Mouse (Mus musculus): ENCODE results near the gene Magi1. TPM values are rescaled to one million over a fixed set of nuclear protein-coding genes. Genes with fewer than 3 reads are reported as not detected.

Magi1 gene
- total and polyA plus RNA-seq, 3 experiments, result not detected

- no peak overlapping the region for H3K4me2 ChIP-seq (ENCODE audit: insufficient read depth, low read depth, poor library complexity, severe bottlenecking)
- H3K27me3 ChIP-seq (replicated peaks), result no peaks in the 10 kb centered on the region
- in situ Hi-C loops (cut with MboI; ENCODE audit: low pct_ligation_motif_present, low pct_unique_long_range_greater_than_20kb, low sequenced_read_pairs) (no loop called here), dilution Hi-C loops (cut with MboI; ENCODE audit: extremely low pct_ligation_motif_present, extremely low pct_unique_long_range_greater_than_20kb, low sequenced_read_pairs) (no loop called here)
- peaks cover 73% of the 10 kb centered on the region for H3K9me3 ChIP-seq (replicated peaks; ENCODE audit: low read length)
- no peaks in the 10 kb centered on the region for H3K79me2 ChIP-seq (replicated peaks; ENCODE audit: control insufficient read depth, extremely low read depth, insufficient read depth, poor library complexity, severe bottlenecking)
- DNase-seq (ENCODE audit: extremely low read depth), result no peak
- no peak overlapping the region for H3K9ac ChIP-seq (ENCODE audit: insufficient read depth, low read depth)
- H3K36me3 ChIP-seq (replicated peaks in 1 of 2; ENCODE audit: control insufficient read depth in 1 of 2, insufficient read depth in 1 of 2, low read length in 1 of 2), result no peaks in the 10 kb centered on the region
- H3K4me3 ChIP-seq (replicated peaks in 1 of 3; ENCODE audit: low read depth in 2 of 3, low read length in 2 of 3, poor library complexity in 1 of 3), result no peak overlapping the region
- H3K4me1 ChIP-seq (ENCODE audit: control insufficient read depth in 1 of 2, insufficient read depth in 2 of 2), result no peaks in the 10 kb centered on the region
- no peak for TF ChIP-seq TCF12 (IDR thresholded peaks at IDR 0.05; ENCODE audit: low read depth, low read length)
- no peak for TF ChIP-seq MAFK (IDR thresholded peaks at IDR 0.05; ENCODE audit: insufficient replicate concordance, low read length)
- no peak for TF ChIP-seq GABPA (IDR thresholded peaks at IDR 0.05; ENCODE audit: insufficient replicate concordance, low read depth, low read length)
- no peak for TF ChIP-seq USF1 (IDR thresholded peaks at IDR 0.05; ENCODE audit: low read depth, low read length)
- no peak for TF ChIP-seq RCOR1 (conservative IDR thresholded peaks at IDR 0.05; ENCODE audit: low read depth, low read length)
- TF ChIP-seq ZNF384 (IDR thresholded peaks at IDR 0.05; ENCODE audit: low read depth, low read length), result no peak
- TF ChIP-seq ELF1 (IDR thresholded peaks at IDR 0.05; ENCODE audit: low read depth, low read length), result no peak
- no peak for TF ChIP-seq JUN (IDR thresholded peaks at IDR 0.05; ENCODE audit: insufficient read depth, low read depth, low read length)
- TF ChIP-seq NRF1 (IDR thresholded peaks at IDR 0.05; ENCODE audit: low read depth, low read length), result no peak
- TF ChIP-seq MYC (IDR thresholded peaks at IDR 0.05; ENCODE audit: low read depth, low read length), result no peak
- no peak for TF ChIP-seq USF2 (conservative IDR thresholded peaks at IDR 0.05; ENCODE audit: low read depth, low read length)
- TF ChIP-seq ETS1 (conservative IDR thresholded peaks at IDR 0.05; ENCODE audit: low read depth, low read length), result no peak
- TF ChIP-seq NELFE (IDR thresholded peaks at IDR 0.05; ENCODE audit: low read depth, low read length), result no peak
- TF ChIP-seq UBTF (IDR thresholded peaks at IDR 0.05; ENCODE audit: low read depth, low read length), result no peak
- TF ChIP-seq ZC3H11A (IDR thresholded peaks at IDR 0.05; ENCODE audit: low read depth, low read length), result no peak
- no peak for TF ChIP-seq E2F4 (IDR thresholded peaks at IDR 0.05; ENCODE audit: insufficient replicate concordance, low read depth, low read length)
- TF ChIP-seq JUND (conservative IDR thresholded peaks at IDR 0.05; ENCODE audit: low read depth, low read length), result no peak
- TF ChIP-seq POLR2AphosphoS2 (IDR thresholded peaks at IDR 0.05; ENCODE audit: low read depth, low read length), result no peak
- no peak for TF ChIP-seq MAX (IDR thresholded peaks at IDR 0.05; ENCODE audit: low read length)
- TF ChIP-seq CHD2 (IDR thresholded peaks at IDR 0.05; ENCODE audit: low read length), result no peak
- no peak overlapping the region for H3K27ac ChIP-seq (ENCODE audit: insufficient read depth, low read depth)
Observed at GRCm38 (mm10) chr6:94225091-94225490, 58.6 kb downstream of the Magi1 start.

DNA sequence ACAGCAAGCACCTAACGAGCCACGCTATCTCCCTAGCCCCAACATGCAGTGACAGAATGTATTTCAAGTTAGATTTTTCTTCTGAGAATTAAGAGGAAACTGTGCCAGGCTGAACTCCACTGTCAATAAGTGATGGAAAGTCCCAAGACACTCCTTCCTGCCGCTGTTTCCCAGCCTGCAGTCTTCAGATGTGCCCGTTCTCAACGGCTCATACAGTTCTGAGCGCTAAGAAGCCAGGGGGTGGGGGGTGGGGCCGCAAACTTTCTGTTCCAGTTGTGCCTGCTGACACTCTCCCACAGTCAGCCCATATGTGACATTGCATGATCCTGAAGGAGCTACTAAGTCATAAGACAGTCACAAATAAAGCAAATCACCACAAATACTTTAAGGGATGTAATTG is 61.5 kb downstream of the Magi1 start:
- H3K4me1 ChIP-seq (ENCODE audit: control insufficient read depth in 1 of 2, insufficient read depth in 2 of 2), result no peaks in the 10 kb centered on the region
- no peaks in the 10 kb centered on the region for H3K79me2 ChIP-seq (replicated peaks; ENCODE audit: control insufficient read depth, extremely low read depth, insufficient read depth, poor library complexity, severe bottlenecking)
- in situ Hi-C loops (cut with MboI; ENCODE audit: low pct_ligation_motif_present, low pct_unique_long_range_greater_than_20kb, low sequenced_read_pairs), result no loop called here
- no peaks in the 10 kb centered on the region for H3K27me3 ChIP-seq (replicated peaks)
- H3K4me2 ChIP-seq (ENCODE audit: insufficient read depth, low read depth, poor library complexity, severe bottlenecking), result no peak overlapping the region
- DNase-seq (ENCODE audit: extremely low read depth), result no peak
- dilution Hi-C loops (cut with MboI; ENCODE audit: extremely low pct_ligation_motif_present, extremely low pct_unique_long_range_greater_than_20kb, low sequenced_read_pairs), result no loop called here
- no peak overlapping the region for H3K4me3 ChIP-seq (replicated peaks in 1 of 3; ENCODE audit: low read depth in 2 of 3, low read length in 2 of 3, poor library complexity in 1 of 3)
- peaks cover 83% of the 10 kb centered on the region for H3K9me3 ChIP-seq (replicated peaks; ENCODE audit: low read length)
- no peak overlapping the region for H3K27ac ChIP-seq (ENCODE audit: insufficient read depth, low read depth)
- H3K9ac ChIP-seq (ENCODE audit: insufficient read depth, low read depth), result no peak overlapping the region
- no peaks in the 10 kb centered on the region for H3K36me3 ChIP-seq (replicated peaks in 1 of 2; ENCODE audit: control insufficient read depth in 1 of 2, insufficient read depth in 1 of 2, low read length in 1 of 2)
- TF ChIP-seq POLR2AphosphoS2 (IDR thresholded peaks at IDR 0.05; ENCODE audit: low read depth, low read length), result no peak
- no peak for TF ChIP-seq NELFE (IDR thresholded peaks at IDR 0.05; ENCODE audit: low read depth, low read length)
- no peak for TF ChIP-seq GABPA (IDR thresholded peaks at IDR 0.05; ENCODE audit: insufficient replicate concordance, low read depth, low read length)
- no peak for TF ChIP-seq MYC (IDR thresholded peaks at IDR 0.05; ENCODE audit: low read depth, low read length)
- no peak for TF ChIP-seq ZKSCAN1 (IDR thresholded peaks at IDR 0.05; ENCODE audit: borderline replicate concordance, low read depth, low read length)
- no peak for TF ChIP-seq IRF4 (IDR thresholded peaks at IDR 0.05; ENCODE audit: low read depth, low read length)
- TF ChIP-seq USF1 (IDR thresholded peaks at IDR 0.05; ENCODE audit: low read depth, low read length), result no peak

All from CH12.LX (cell line).